ENCODE assay signal across 23 mouse cellular contexts in the genomic region with DNA sequence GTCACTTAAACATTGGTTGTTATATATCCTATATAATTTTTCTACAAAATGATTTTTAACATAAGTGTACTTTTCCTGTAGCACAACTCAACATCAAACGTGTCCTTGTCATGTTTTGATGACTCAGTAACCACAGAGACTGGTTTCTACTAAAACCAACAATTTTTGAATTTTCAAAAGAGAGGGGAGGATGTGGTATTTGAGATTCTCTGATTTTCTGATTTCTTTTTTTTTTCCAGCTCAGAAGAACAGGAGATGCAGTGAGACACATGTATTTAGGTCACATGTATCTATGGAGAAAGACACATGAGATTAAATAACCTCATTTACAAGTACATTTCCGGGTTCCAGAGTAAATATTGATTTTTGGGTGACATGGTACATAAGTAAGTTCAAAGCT. TPM values are rescaled to one million over a fixed set of nuclear protein-coding genes. Genes with fewer than 3 reads are reported as not detected.
DNase-seq lines count a peak whose midpoint lies in the region; ATAC-seq lines count a peak whose summit lies in the region.
"Had no signal": no experiment of that assay in that cellular context is flagged by ENCODE, and none has a peak within 500 bp of the region (broad histone marks: within the 10 kb centered on the region; RNA-seq: fewer than 3 reads in every experiment).

No protein-coding gene starts in this region.

- DNase-seq in 416B (ENCODE audit: low read depth), result peak; percentile 67
- DNase-seq in CD4-positive, CD25-positive, alpha-beta regulatory T cell, adult 2 months (ENCODE audit: low read depth, low spot score), result peak; percentile 38
- DNase-seq in naive thymus-derived CD4-positive, alpha-beta T cell, adult 2 months (ENCODE audit: low read depth), result peak; percentile 77
- DNase-seq in cerebellum, postnatal 25 days, result no peak
- DNase-seq in adrenal gland, postnatal 4 days (ENCODE audit: low spot score in 2 of 2), result no peak
- DNase-seq: adrenal gland, postnatal 10 days; adrenal gland, postnatal 36 days; cerebellum, adult 11-12 months; cerebellum, adult 8-10 months; cerebellum, postnatal 10 days; forebrain, postnatal 0 days; gastrocnemius, adult 2 months; gastrocnemius, postnatal 14 days; heart, adult 18-20 months; heart, postnatal 14 days; heart, postnatal 4 days; kidney, adult 18-20 months; kidney, adult 9 months had no signal

- peak; percentile 97 for ATAC-seq in activated CD4-positive, CD25-positive, alpha-beta regulatory T cell, adult 4 months
- ATAC-seq in cerebellum, adult (ENCODE audit: insufficient number of reproducible peaks, low FRiP score, low TSS enrichment), result no peak
- ATAC-seq: forebrain, embryonic 14.5 days; forebrain, postnatal 0 days; intestine, embryonic 16.5 days had no signal

RNA-seq across cellular contexts. Expression of a gene that starts 37.4 kb away (rescaled TPM):
- 1 to 10 TPM; 3.5 to 5.8 TPM for polyA plus RNA-seq in activated CD4-positive, CD25-positive, alpha-beta regulatory T cell, adult 4 months (2017; shearing (Covaris generic))
- 1 to 10 TPM; 4.3 to 4.6 TPM for total RNA-seq in adrenal gland, postnatal 4 days (2021)
- total RNA-seq: MEL had no signal

Comparison
In these comparisons a context has a peak if more than half of its experiments do, and no peak if none do; other contexts are left out.
1. DNase-seq: peak in 416B (single experiment), CD4-positive, CD25-positive, alpha-beta regulatory T cell, adult 2 months (single experiment) and naive thymus-derived CD4-positive, alpha-beta T cell, adult 2 months (single experiment); none in cerebellum, postnatal 25 days (0 of 2) and adrenal gland, postnatal 4 days (0 of 2).